Mouse (Mus musculus) midbrain, embryonic 11.5 days (tissue): ENCODE data around the gene Sstr2. TPM values are rescaled to one million over a fixed set of nuclear protein-coding genes. Genes with fewer than 3 reads are reported as not detected.
A peak's percentile ranks its signal among the peaks of the same experiment; 100 is the strongest.
"Not testable (repeated sequence)": the region's sequence is repeated elsewhere in the genome, so short reads cannot be mapped to it uniquely, and the experiment has no call there.

Source experiments
- ATAC-seq: fragments of 200-750 bp; cut with Nextera tagmentation; 2 replicates; pipeline ENCODE4 v1.8.0; 2017; ENCODE audit warnings: moderate TSS enrichment, moderate library complexity; ENCODE audit not compliant: low FRiP score
- DNase-seq: peaks from one replicate; pipeline ENCODE4 v3.0.0; 2015; ENCODE audit warnings: low spot score; ENCODE audit errors: missing footprints
- H3K27ac ChIP-seq: fragments of 300-500 bp; sonication (generic); 2 replicates; pipeline ENCODE4 v1.5.1; 2014; ENCODE audit warnings: low read depth, low read length
- H3K27me3 ChIP-seq: fragments of 300-500 bp; sonication (generic); 2 replicates; pipeline ENCODE4 v1.6.1; 2014; ENCODE audit warnings: mild to moderate bottlenecking, low read length, moderate library complexity, mixed read lengths; ENCODE audit not compliant: control insufficient read depth, insufficient read depth
- H3K36me3 ChIP-seq: fragments of 300-500 bp; sonication (generic); 2 replicates; pipeline ENCODE4 v1.6.1; 2014; ENCODE audit warnings: mild to moderate bottlenecking, low read length, moderate library complexity, mixed read lengths; ENCODE audit not compliant: control insufficient read depth, insufficient read depth
- H3K4me1 ChIP-seq: fragments of 300-500 bp; sonication (generic); 2 replicates; pipeline ENCODE4 v1.6.1; 2014; ENCODE audit warnings: low read length; ENCODE audit not compliant: control insufficient read depth, insufficient read depth
- H3K4me2 ChIP-seq: fragments of 300-500 bp; sonication (generic); 2 replicates; pipeline ENCODE4 v1.6.1; 2014; ENCODE audit warnings: mild to moderate bottlenecking, moderate library complexity
- H3K4me3 ChIP-seq: fragments of 300-500 bp; sonication (generic); 2 replicates; pipeline ENCODE4 v1.5.1; 2014; ENCODE audit warnings: low read depth, low read length
- H3K9ac ChIP-seq: fragments of 300-500 bp; sonication (generic); 2 replicates; pipeline ENCODE4 v1.6.1; 2014; ENCODE audit warnings: low read length
- H3K9me3 ChIP-seq: fragments of 300-500 bp; sonication (generic); 2 replicates; pipeline ENCODE4 v1.6.1; 2016; ENCODE audit warnings: low read length; ENCODE audit not compliant: control insufficient read depth
- WGBS: fragments of 180-500 bp; shearing (Covaris S2); extraction: QIAGEN DNeasy Blood & Tissue Kit; methylation state at CpG from one replicate; pipeline ENCODE4 v1.1.7; 2014; 5-methylcytosine and 5-hydroxymethylcytosine counted together
- polyA plus RNA-seq: library from polyadenylated mRNA; unstranded; fragments of >200 nt; fragmentation: Nextera tagmentation; extraction: Ambion mirVana; gene quantifications from 2 replicates; pipeline ENCODE4 v1.2.1, GENCODE M21; 2014

Sstr2 gene
- polyA plus RNA-seq, 1 experiment from 2014 or later = 12.4 TPM

DNA sequence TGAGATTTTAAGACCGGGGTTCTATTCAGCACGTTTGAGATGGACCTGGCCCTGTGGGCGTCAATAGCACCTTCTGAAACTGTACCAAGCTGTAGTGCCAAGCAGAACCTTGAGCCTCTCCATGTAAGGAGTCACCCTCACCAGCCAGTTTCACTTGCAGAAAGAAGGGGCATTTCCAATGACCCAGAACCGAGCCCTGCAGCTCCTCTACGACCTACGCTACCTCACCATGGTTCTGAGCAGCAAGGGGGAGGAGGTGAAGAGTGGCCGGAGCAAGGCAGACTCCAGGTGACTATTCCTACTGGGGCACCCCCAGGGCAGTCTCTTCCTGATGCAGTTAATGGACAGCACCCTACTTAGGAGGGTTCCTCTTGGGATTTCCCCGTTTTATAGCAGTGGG, 39.2 kb downstream of the Sstr2 start:
- no peak for ATAC-seq
- no peak overlapping the region for H3K27ac ChIP-seq
- WGBS = 86% methylated on average over 8 of the region's 8 CpGs
- peaks cover 49% of the 10 kb centered on the region for H3K36me3 ChIP-seq
- no peaks in the 10 kb centered on the region for H3K4me1 ChIP-seq
- no peaks in the 10 kb centered on the region for H3K27me3 ChIP-seq
- H3K4me2 ChIP-seq = no peak overlapping the region
- no peaks in the 10 kb centered on the region for H3K9me3 ChIP-seq
- H3K4me3 ChIP-seq = no peak overlapping the region
- no peak for DNase-seq
- H3K9ac ChIP-seq = no peak overlapping the region

- Histone ChIP-seq H3K27me3 (no peaks in the 10 kb centered on the region), H3K4me1 (no peaks in the 10 kb centered on the region), H3K4me2 (no peak overlapping the region), H3K9ac (no peak overlapping the region), H3K9me3 (no peaks in the 10 kb centered on the region), H3K4me3 (no peak overlapping the region), H3K27ac (no peak overlapping the region), H3K36me3 (peaks cover 48% of the 10 kb centered on the region)
- no peak for DNase-seq
- 87% methylated on average over 4 of the region's 4 CpGs for WGBS
- ATAC-seq = no peak
These were observed 39.6 kb downstream of the Sstr2 start for GRCm38 (mm10) chr11:113658763-113659162.

DNA sequence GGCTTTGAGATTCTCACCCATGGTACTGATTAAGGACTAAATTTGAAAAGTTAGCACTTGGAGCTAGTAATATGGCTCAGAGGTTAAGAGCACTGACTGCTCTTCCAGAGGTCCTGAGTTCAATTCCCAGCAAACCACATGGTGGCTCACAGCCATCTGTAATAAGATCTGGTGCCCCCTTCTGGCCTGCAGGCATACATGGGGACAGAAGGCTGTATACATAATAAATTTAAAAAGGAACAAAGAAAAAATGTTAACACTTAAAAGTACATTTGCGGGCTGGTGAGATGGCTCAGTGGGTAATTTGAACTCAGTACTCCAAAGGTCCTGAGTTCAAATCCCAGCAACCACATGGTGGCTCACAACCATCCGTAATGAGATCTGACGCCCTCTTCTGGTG, 41.1 kb downstream of the Sstr2 start:
- H3K9me3 ChIP-seq, DNase-seq, H3K4me1 ChIP-seq, H3K4me3 ChIP-seq, H3K27ac ChIP-seq, H3K27me3 ChIP-seq, H3K9ac ChIP-seq, H3K4me2 ChIP-seq, ATAC-seq: not testable (repeated sequence)
- WGBS = over 99% methylated on average over 3 of the region's 3 CpGs
- peaks cover 43% of the 10 kb centered on the region for H3K36me3 ChIP-seq

DNA sequence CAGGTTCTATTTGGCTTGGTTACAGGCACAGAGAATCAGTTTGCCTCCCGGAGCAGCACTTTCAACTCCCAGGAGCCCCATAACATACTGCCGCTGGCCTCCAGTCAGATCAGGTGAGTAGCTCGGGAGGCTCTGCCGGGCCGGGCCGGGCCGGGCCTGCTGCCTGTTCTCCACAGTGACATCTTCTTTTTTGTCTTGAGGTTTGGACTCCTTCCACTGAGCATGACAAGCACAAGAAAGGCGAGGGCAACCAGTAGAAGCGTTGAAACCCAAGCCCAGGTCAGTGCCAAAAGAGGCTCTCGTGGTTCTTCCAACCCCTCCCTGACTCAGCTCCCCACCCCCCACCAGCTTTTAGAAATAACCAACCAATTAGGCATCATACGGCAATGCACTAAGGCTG, 41.8 kb downstream of the Sstr2 start:
- H3K9ac ChIP-seq = no peak overlapping the region
- WGBS = 97% methylated on average over 11 of the region's 11 CpGs
- H3K27me3 ChIP-seq = no peaks in the 10 kb centered on the region
- H3K4me3 ChIP-seq = no peak overlapping the region
- H3K4me2 ChIP-seq = no peak overlapping the region
- DNase-seq = no peak
- no peaks in the 10 kb centered on the region for H3K4me1 ChIP-seq
- H3K27ac ChIP-seq = no peak overlapping the region
- H3K9me3 ChIP-seq = no peaks in the 10 kb centered on the region
- ATAC-seq = no peak
- H3K36me3 ChIP-seq = peaks cover 36% of the 10 kb centered on the region

DNA sequence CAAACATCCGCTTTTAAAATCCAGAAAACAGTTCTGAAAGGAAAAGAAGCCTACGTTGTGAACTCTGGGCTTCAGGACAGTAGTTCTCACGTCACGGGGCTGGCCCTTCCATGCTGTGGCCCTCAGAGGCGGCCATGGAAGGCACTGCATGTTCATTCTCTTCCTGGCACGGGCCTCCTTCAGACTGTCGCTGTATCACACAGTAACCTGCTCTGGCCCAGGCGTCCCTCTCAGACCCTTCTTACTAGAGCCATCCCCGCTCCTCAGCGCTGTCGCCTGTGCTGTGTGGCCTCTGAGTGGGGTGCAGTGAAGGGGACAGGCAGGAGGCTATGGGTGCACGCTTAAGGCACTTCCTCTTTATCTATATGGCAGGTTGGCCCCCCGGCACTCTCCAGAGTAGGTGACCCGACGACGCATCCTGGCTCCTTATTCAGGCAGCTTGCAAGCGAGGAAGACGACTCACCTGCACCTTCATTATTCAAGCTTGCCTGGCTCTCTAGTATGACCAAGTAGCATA, 42.8 kb downstream of the Sstr2 start:
- DNase-seq = no peak
- Histone ChIP-seq H3K4me3 (no peak overlapping the region), H3K27me3 (no peaks in the 10 kb centered on the region), H3K9me3 (no peaks in the 10 kb centered on the region), H3K4me1 (no peaks in the 10 kb centered on the region), H3K27ac (no peak overlapping the region), H3K4me2 (no peak overlapping the region), H3K36me3 (peaks cover 30% of the 10 kb centered on the region), H3K9ac (no peak overlapping the region)
- ATAC-seq = no peak
- 94% methylated on average over 18 of the region's 18 CpGs for WGBS

GRCm38 (mm10) chr11:113664279-113664678, 45.1 kb downstream of the Sstr2 start:
- Histone ChIP-seq H3K36me3 (peaks cover 16% of the 10 kb centered on the region), H3K4me1 (0 out of 2 replicates have a peak, but pooled peaks cover 2% of the 10 kb centered on the region), H3K9me3 (no peaks in the 10 kb centered on the region), H3K9ac (no peak overlapping the region), H3K27ac (no peak overlapping the region), H3K27me3 (no peaks in the 10 kb centered on the region), H3K4me3 (no peak overlapping the region), H3K4me2 (no peak overlapping the region)
- ATAC-seq = no peak
- WGBS = 72% methylated on average over 2 of the region's 2 CpGs
- peak; percentile 82 for DNase-seq

GRCm38 (mm10) chr11:113666205-113666604, 47.1 kb downstream of the Sstr2 start:
- Histone ChIP-seq H3K36me3 (peaks cover 10% of the 10 kb centered on the region; the same call in 1 of the 2 replicates), H3K4me3 (no peak overlapping the region), H3K27me3 (no peaks in the 10 kb centered on the region), H3K4me1 (0 out of 2 replicates have a peak, but pooled peaks cover 2% of the 10 kb centered on the region), H3K27ac (no peak overlapping the region), H3K4me2 (no peak overlapping the region), H3K9ac (no peak overlapping the region), H3K9me3 (no peaks in the 10 kb centered on the region)
- no peak for DNase-seq
- no peak for ATAC-seq
- 92% methylated on average over 6 of the region's 6 CpGs for WGBS

DNA sequence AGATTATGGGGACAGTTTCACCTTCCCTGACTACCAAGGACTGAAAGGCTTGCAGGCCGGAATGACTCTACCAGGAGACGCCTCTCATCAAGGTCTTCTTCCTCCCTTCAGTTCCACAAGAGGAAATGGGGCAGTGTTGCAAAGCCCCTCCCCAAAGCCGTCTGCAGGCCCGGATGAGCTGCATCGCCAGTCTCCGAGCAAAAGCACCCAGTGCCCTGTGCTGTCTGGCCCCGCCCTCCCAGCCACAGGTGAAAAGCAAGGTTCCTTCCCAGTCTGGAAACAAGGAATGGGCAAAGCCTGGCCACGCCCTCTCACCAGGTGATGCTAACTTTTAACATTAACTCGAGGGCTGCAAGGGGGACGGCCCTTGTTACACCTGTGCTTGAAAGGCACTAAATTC, 47.5 kb downstream of the Sstr2 start:
- no peak overlapping the region for H3K9ac ChIP-seq
- H3K4me1 ChIP-seq = 0 out of 2 replicates have a peak, but pooled peaks cover 2% of the 10 kb centered on the region
- 70% methylated on average over 10 of the region's 10 CpGs for WGBS
- H3K4me3 ChIP-seq = no peak overlapping the region
- H3K36me3 ChIP-seq = peaks cover 7% of the 10 kb centered on the region; the same call in 1 of the 2 replicates
- no peak overlapping the region for H3K27ac ChIP-seq
- no peaks in the 10 kb centered on the region for H3K27me3 ChIP-seq
- no peak for DNase-seq
- ATAC-seq = no peak
- H3K9me3 ChIP-seq = no peaks in the 10 kb centered on the region
- no peak overlapping the region for H3K4me2 ChIP-seq

DNA sequence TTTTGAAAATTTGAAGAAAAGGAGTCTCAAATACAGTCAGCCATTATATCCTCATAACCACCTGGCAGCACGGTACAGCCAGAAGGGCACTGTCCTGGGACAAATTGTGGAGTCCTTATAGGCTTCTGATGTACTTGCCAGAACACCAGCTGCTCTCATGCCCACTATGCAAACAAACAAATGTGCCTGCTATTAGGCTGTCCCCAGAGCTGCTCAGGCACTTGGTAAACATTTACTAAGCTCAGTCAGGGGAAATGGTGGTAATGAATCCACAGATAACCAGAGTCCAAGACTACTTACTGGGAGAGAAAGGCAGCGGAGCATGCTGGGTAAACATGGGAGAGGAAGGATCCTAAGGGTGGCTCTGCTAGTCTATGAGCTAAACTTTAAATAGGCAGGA, 48.0 kb downstream of the Sstr2 start:
- ATAC-seq (no peak), DNase-seq (no peak)
- Histone ChIP-seq H3K4me2 (no peak overlapping the region), H3K4me1 (0 out of 2 replicates have a peak, but pooled peaks cover 2% of the 10 kb centered on the region), H3K27ac (no peak overlapping the region), H3K9me3 (no peaks in the 10 kb centered on the region), H3K27me3 (no peaks in the 10 kb centered on the region), H3K4me3 (no peak overlapping the region), H3K9ac (no peak overlapping the region), H3K36me3 (peaks cover 7% of the 10 kb centered on the region; the same call in 1 of the 2 replicates)
- 88% methylated on average over 2 of the region's 2 CpGs for WGBS
